Comparison of ENCODE assay signal across 7 mouse cellular contexts in genomic region chr14:62288731-62289130, GRCm38 (mm10).
"Had no signal": no experiment of that assay in that cellular context is flagged by ENCODE, and none has a peak within 500 bp of the region (broad histone marks: within the 10 kb centered on the region; RNA-seq: fewer than 3 reads in every experiment).

No protein-coding gene starts in this region.

- DNase-seq: lung, adult 2 months; lung, postnatal 14 days; lung, postnatal 36 days; right cerebral cortex, postnatal 14 days; thymus, adult 2 months; thymus, postnatal 25 days; thymus, postnatal 4 days had no signal
